Mouse (Mus musculus) regulatory T cell (primary cell): ENCODE results near the gene Gm17657.
"Not testable (repeated sequence)": the region's sequence is repeated elsewhere in the genome, so short reads cannot be mapped to it uniquely, and the experiment has no call there.

Experiments used
- in situ Hi-C: fragments of 300-600 bp; cut with MboI, MseI; formaldehyde crosslinking; loops from one replicate; pipeline ENCODE4 v1.15.1; 2025; ENCODE audit warnings: high pct_unique_total_duplicates

The Gm17657 gene

GRCm38 (mm10) chr17:29502669-29503665, 46.5 kb downstream of the Gm17657 start:
- in situ Hi-C loops, result no loop called here

DNA sequence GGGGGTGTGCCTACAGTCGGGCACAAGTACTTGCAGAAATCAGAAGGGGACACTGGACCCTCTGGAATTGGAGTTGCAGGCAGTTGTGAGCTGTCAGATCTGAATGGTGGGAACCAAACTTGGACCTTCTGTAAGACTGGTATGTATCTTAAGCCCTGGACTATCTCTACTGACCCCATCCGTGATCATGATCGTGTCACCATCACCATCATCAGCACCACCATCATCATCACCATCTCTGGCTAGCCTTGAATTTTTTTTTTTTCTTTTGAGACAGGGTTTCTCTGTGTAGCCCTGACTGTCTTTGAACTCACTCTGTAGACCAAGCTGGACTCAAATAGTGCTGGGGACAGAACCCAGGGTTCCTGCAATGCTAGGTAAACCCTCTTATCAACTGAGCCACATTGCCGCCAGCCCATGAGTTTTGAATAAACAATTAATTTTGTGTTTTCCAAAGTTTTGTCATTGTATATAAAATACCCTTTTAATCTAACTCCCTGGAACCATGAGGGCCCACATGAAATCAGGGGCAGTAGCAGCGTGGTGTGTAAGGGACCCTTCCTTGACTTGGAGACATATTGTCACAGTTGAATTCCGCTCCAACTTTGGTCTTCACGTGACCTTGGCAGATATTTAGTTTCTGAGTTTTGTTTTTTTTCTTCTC, 47.3 kb downstream of the Gm17657 start:
- in situ Hi-C loops, result no loop called here

DNA sequence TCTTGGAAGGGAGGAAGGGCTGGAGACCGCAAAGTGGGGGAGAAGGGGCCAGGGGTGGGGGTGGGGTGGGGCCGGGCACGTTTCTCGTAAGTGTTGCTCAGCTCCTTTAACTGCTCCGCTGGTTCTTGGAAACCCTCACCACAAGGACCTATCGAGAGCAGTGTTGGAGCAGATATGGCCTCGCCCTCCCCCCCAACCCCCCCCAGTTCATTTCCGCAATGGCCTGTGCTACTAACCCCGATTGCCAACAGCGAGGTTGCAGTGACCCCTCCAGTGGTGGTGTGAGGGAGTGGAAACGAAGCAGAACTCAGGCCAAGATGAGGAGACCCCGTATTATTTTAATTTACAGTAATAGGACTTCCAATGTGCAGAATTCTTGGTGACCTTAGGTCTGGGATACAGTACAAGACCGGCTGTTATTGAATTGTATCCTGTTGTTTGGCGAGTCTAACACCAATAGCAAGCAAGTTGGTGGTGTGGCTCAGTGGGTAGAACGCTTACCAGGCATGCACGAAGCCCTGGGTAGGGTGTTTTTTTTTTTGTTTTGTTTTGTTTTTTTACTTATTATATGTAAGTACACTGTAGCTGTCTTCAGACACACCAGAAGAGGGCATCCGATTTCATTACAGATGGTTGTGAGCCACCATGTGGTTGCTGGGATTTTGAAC, 48.5 kb downstream of the Gm17657 start:
- in situ Hi-C loops, result no loop called here

DNA sequence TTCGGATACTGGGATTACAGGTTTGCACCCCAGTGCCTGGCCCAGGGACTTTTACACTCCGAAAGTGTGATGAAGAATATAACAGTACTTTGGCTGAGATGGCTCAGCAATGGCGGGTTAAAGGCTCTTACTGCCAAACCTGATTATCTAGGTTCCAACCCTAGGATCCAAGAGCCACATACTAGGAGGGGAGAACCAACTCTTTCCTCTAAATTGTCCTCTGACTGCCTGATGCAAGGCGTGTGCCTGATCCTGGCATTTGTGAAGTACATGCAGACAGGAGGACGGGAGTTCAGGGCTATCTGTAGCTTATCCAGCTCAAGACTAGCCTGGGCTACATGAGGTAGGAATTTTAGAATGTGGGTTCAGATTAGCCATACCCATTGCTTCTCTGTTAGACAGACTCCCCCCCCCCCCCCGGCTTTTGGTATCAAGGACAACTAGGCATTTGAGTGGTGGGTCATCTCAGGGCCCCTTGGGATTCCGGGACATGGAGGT, 49.1 kb downstream of the Gm17657 start:
- in situ Hi-C loops, result no loop called here

DNA sequence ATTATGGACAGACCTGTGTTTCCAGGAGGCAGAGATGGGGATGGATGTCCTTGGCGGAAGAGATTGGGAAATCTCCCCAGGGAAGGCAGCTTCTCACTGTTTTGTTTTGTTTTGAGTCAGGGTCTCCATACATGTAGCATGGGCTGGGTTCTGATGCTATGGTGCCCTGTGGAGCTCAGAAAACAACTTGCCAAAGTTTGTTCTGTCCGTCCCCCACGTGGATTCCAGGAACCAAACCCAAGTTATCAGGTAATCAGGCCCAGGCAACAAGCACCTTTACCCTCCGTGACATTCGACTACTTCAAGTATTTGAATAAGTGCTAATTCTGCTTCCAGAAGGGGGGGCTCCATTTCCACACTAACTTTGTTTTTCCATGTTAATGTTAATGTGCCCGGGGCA, 49.9 kb downstream of the Gm17657 start:
- in situ Hi-C loops, result no loop called here

DNA sequence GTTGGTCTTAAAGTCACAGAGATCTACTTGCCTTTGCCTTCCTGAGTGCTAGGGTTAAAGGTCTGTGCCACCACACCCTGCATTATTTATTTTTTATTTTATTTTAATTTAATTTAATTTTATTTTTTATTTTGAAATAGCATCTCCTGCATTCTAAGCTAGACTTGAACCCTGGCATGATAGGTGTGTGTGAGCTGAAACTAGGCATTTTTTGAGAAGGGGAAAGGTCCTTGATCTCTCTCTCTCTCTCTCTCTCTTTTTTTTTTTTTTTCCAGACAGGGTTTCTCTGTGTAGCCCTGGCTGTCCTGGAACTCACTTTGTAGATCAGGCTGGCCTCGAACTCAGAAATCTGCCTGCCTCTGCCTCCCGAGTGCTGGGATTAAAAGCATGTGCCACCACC, 50.5 kb downstream of the Gm17657 start:
- in situ Hi-C loops, result not testable (repeated sequence)

DNA sequence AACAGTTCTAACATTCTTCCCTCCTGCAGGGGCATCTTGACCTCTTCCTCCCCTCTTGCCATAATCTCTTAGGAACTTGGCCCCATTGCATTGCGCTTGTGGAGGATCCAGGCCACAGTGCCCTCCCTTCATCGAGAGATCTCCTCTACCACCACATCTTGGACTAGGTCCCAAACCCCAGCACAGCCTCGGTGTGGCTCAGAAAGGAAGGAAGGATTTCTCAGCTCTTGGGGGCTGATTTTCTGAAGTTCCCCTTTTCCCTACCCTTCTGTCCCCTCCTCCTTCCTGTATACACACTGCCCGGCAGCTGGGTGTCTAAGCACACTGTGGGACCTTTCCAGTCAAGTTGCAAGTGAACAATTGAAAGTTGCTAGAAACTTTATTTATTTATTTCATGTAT, 51.4 kb downstream of the Gm17657 start:
- in situ Hi-C loops, result no loop called here

GRCm38 (mm10) chr17:29497481-29497880, 52.0 kb downstream of the Gm17657 start:
- in situ Hi-C loops, result not testable (repeated sequence)

DNA sequence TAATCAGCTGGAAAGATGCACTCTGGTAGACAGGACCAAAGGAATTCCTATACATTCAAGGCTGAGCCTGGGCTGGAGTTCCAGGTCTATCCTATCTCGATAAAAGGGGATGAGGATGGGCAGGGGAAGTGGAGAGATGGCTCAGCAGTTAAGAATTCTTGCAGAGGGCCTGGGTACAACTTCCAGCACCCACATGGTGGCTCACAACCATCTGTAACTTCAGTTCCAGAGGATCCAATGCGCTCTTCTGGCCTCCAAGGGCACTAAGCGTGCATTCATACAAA, 52.4 kb downstream of the Gm17657 start:
- in situ Hi-C loops, result no loop called here

DNA sequence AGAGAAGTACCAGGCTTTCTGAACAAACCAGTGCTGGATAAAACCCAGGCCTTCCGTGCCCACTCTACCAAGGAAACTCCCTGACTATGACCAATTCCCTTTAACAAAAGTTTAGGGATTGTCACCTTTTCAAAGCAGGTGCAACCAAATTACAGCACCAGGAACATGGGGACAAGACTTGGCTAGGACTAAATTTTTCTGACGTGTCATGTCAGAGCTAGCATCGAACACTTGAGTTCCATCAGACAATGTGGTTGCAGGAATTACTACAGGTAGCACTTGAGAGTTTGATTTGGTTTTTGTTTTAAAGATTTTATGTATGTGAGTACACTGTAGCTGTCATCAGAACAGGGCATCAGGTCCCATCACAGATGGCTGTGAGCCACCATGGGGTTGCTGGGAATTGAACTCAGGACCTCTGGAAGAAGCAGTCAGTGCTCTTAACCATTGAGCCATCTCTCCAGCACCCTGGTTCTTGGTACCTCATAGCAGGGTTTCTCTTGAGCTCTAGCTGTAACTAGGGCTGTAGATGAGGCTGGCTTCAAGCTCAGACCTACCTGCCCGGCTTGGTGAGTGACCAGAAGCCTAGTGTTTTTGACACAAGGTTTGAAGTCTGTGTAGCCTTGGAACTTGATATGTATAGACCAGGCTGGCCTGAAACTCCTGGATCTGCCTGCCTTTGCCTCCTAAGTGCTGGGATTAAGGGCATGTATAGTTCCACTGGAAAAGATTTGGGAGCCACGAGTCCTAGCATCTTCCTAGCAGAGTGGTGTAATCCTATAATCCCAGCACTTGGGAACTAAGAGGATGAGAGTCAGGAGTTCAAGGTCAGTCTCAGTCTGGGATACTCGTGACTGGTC, 53.0 kb downstream of the Gm17657 start:
- in situ Hi-C loops, result no loop called here

- in situ Hi-C loops, result no loop called here
These were observed 54.7 kb downstream of the Gm17657 start for GRCm38 (mm10) chr17:29494732-29495076.

DNA sequence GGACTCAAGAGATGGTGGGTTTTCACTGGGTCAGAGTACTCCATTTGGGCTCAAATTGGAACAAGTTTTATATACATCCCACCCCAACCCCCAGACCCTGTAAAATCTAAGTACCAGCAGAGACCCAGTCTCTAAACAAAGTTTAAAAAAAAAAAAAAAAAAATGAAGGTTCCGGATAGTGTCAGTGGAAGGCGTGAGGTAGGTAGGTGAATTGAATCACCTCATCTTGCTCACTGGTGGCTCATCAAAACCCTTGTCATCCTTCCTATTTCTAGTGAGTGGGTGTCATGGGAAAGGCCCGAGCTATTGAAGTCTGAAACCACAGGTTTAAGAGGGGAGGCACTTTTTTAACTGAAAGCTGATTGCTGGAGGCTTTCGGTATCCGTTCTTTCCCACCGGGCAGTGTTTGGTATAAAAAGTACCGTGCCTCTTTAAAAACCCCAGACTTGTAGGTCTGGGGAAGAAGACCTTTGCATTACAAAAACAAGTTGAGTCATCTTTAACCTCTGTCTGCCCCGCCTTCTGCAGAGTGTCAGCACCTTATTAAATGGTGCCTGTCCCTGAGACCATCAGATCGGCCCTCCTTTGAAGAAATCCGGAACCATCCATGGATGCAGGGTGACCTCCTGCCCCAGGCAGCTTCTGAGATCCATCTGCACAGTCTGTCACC, 55.2 kb downstream of the Gm17657 start:
- in situ Hi-C loops, result no loop called here

- in situ Hi-C loops, result no loop called here
These were observed 55.9 kb downstream of the Gm17657 start for GRCm38 (mm10) chr17:29493461-29493980.

- in situ Hi-C loops, result no loop called here
These were observed 56.9 kb downstream of the Gm17657 start for GRCm38 (mm10) chr17:29492269-29493191.

- in situ Hi-C loops, result no loop called here
These were observed 57.7 kb downstream of the Gm17657 start for GRCm38 (mm10) chr17:29491591-29492268.

DNA sequence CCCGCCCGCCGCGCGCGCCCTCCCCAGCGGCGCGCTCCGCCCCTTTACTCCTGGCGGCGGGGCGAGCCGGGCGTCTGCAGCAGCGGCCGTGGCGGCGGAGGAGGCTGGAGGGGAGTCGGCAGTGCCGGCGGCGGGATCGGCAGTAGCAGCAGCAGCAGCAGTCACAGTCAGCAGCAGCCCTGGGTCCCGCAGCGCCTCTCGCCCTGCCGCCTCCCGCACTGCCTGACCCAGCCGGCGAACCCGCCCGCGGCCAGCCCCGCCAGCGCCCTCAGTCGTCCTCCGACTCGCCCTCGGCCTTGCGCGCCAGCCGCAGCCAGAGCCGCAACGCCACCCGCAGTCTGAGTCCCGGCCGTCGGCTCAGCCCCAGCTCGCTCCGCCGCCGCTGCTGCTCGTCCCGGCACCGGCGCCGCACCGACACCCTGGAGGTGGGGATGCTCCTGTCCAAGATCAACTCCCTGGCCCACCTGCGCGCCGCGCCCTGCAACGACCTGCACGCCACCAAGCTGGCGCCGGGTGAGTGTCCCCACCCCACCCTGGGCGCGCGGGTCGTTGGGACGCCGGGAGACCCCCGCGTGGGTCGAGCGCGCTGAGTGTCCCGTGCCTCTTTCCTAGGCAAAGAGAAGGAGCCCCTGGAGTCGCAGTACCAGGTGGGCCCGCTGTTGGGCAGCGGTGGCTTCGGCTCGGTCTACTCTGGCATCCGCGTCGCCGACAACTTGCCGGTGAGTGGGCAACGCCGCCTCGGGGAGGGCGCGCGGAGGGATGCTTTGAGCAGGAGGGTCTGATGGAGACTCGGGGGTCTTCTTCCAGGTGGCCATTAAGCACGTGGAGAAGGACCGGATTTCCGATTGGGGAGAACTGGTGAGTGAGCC, 58.5 kb downstream of the Gm17657 start, which contains the start of gene Pim1:
Pim1 (plus strand) TSS at position 41 of the 869 bp plus-strand sequence.
- in situ Hi-C loops, result no loop called here

DNA sequence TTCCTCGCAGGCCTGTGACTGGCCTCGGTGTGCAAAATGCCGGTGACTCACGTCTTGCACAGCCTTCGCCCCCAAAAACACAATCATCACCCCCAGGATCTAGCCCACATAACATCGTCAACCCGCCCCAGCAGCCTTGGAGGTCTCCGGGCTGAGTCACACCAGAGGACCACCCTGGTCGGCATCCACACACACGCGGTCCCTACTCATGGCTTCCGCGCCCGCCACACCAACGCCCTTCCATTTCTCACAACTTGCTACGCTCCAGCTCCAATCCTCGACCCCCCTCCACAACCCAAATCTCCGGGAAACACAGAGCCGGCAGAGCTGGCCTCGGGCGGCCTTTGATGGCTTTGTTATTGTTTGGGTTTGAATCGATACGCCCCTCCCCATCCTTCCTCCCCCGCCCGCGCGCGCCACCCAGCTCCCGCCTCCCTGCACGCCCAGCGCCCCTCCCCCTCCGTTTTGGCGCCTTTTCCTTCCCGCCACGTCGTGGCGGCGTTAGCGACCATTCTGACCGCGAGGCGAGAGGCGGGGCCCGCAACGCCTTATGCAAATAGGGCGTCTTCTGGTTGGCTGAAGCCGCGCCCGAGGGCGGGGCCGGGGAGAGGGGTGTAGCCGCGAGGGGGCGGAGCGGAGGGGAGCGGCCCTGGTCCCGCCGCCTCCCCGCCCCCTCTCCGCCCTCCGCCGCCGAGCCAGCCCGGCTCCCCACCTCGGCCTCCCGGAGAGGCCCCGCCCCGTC, 59.3 kb downstream of the Gm17657 start:
- in situ Hi-C loops, result loop anchor here (5.0 kb wide), 1 partner anchor 93 kb away; no protein-coding TSS in a partner anchor
